Mouse (Mus musculus): ENCODE results near the gene Kcne1. TPM values are rescaled to one million over a fixed set of nuclear protein-coding genes. Genes with fewer than 3 reads are reported as not detected.

Kcne1 gene
- polyA plus RNA-seq, 1 experiment = 0.03 TPM

DNA sequence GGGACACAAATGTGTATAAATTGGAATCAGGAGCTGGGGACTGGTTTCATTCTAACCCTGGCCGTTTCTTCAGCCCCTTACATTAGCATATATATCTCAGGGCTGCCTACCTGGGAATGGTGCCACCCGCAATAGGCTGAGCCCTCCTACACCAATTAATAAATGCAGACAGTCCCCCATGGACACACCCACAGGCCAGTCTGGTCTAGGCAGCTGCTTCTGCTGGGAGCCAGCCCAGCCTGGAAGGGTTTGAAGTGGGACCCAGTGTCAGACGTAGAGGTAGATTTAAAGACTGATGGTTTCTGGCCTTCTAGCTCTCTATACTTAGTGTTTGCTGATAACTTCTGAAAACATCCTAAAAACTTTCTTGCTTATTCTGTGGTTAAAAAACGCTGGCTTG lies 50.1 kb downstream of the Kcne1 start:
- no peak for DNase-seq (ENCODE audit: low read depth)

DNA sequence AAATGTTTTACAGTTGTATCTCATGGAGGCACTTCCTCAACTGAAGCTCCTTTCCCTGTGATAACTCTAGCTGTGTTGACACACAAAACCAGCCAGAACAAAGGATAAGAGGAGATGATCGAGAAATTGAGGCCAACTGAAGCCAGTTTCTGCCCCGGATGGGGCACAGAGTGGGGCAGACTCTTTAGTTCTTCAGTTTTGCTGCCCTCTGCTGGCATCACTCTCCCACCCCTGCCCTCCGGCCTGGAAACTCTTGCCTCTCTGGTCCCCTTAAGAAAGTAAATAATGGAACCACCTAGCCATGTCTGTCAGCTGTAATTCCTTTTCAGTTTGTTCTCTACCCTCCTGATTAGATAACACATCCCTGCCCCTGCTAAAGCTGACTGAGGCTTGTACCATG lies 51.3 kb downstream of the Kcne1 start:
- no peak for DNase-seq (ENCODE audit: low read depth)

DNA sequence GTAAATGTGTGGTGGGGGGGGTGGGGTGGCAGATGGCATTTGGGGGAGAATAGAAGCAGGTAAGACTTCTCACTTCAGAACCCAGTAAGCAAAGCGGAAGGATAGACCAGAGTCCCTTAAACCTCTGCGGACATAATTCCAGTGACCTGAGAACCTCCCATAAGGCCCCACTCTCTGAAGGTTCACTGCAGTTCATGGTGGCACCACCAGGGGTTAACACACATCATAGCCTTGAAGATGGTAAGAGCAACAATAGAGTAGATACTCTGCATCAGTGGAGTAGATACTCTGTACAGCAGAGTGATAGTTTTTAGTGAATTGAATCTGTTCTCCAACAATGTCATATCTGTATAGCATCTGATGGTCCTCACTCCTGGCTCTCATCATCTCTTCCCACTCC lies 53.7 kb downstream of the Kcne1 start:
- DNase-seq (ENCODE audit: low read depth) = no peak

DNA sequence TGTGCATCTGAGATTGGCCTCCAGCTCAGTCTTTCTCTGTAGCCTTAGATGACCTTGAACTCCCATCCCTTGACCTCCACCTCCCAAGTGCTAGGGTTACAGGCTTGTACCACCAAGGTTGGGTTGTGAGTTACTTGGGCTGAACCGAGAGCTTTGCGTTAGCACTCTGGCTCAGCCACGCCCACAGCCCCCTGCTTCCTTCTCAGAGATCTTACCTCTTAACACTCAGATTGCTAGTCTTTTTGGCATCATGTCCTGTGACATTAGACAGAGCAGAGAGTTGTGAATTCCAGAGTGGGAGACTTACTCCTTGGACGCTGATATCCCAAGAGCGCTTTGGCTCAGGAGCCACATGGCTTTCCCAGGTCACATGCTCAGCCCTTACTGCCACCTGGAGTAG lies 56.8 kb downstream of the Kcne1 start:
- DNase-seq (ENCODE audit: low read depth) = no peak

DNA sequence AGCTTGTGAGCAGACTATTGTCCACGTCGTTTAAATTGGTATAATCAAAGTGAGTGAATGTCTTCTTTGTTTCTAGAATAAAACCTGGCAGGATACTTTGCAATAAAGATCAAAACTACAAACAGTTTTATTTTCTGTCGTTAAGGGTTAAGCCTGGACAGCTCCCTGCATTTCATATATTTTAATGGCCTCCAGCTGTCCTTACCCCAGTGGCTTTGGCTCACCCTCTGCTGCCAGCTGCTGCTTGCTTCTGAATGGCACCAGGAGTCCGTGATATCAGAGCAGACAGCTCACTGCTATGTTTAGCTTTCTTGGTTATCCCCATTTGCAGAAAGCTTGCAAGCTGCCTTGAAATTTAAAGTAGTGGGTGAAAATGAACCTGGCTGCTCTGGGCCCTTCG lies 57.3 kb downstream of the Kcne1 start:
- DNase-seq (ENCODE audit: low read depth) = no peak

DNA sequence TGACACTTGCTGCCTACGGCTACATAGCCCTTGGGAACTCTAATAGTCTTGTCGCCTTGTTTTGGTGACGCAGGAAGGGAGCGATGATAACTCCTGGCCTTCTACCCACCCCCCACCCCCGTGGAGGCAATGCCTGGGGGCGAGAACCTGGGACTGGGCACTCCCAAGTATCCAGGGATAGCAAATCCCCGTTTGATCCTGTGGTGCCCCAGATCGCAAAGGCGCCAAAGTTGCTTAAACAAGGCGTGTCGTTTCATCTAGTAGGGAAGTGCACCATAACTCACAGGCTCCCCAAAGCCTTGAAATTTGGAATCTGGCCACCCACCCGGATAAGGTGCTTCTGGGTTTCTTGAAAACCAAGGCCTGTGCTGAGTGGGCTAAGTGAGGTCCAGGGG lies 57.9 kb downstream of the Kcne1 start:
- no peak for DNase-seq (ENCODE audit: low read depth)

DNA sequence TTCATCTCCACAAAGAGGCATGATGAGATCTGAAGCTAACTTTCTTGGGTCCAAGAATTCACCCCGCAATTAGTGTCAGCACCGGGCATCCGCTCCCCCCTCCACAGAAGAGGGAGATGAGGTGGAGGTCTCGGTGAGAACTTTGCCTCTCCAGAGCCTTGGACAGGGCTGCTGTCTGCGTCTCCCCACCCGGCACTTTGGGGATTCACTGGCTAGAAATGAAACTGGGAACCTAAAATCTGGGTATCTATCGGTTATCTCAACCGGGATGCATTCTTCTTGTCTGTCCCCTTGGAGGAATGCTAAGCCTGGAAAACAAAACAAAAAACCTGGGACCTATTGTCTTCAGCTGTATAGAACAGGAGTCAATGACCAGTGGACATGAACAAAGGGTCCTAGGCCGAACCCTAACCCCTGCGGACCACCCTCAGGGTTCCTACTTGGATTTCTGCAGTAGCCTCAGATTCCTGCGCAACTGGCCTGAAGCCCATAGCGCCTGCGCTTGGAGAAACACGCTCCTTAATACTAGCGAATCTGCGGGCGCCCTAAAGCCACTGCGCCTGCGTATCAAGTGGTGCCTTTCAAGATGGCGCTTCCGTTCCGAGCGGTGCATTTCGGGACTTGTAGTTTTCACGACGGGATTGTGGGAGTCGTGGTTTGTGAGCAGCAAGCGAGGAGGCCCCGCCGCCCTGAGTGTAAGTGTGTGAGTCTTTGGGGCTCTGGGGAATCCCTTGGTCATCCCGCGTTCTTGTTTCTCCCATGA lies 58.4 kb downstream of the Kcne1 start, which contains the start of gene Smim11:
TSS of gene Smim11 (plus strand) at position 638 of the 763 bp plus-strand sequence.
- peak; percentile 79 for DNase-seq (ENCODE audit: low read depth)

Other genes with a start within 250 kb of the Kcne1 start
- not detected in 2 replicates for gene Kcne2, start 67.1 kb downstream of the Kcne1 start, polyA plus RNA-seq (2012; rRNA removed)
- gene Smim11, start 58.2 kb downstream of the Kcne1 start, polyA plus RNA-seq (2012; rRNA removed) = 14.4 and 20.0 TPM in 2 replicates
- 0.80 and 1.3 TPM in 2 replicates for gene Fam243, start 38.0 kb downstream of the Kcne1 start, polyA plus RNA-seq (2012; rRNA removed)
- gene Rcan1, start 111.4 kb upstream of the Kcne1 start, polyA plus RNA-seq (2012; rRNA removed) = 14.6 and 16.9 TPM in 2 replicates
- gene Clic6, start 126.3 kb upstream of the Kcne1 start, polyA plus RNA-seq (2012; rRNA removed) = 3.2 and 4.6 TPM in 2 replicates

Measured in gonadal fat pad, adult 2 months (tissue).